10 mouse cellular contexts compared by ENCODE assay signal in genomic region chr11:102643891-102644382, GRCm38 (mm10). TPM values are rescaled to one million over a fixed set of nuclear protein-coding genes. Genes with fewer than 3 reads are reported as not detected.
DNase-seq lines count a peak whose midpoint lies in the region; ATAC-seq lines count a peak whose summit lies in the region.
"Had no signal": no experiment of that assay in that cellular context is flagged by ENCODE, and none has a peak within 500 bp of the region (broad histone marks: within the 10 kb centered on the region; RNA-seq: fewer than 3 reads in every experiment).

No protein-coding gene starts in this region.

- H3K9me3 ChIP-seq in limb, embryonic 12.5 days, result no peaks in the 10 kb centered on the region
- H3K9me3 ChIP-seq in limb, embryonic 10.5 days (replicated peaks), result no peaks in the 10 kb centered on the region
- no peaks in the 10 kb centered on the region for H3K9me3 ChIP-seq in forebrain, embryonic 15.5 days
- no peaks in the 10 kb centered on the region for H3K9me3 ChIP-seq in liver, embryonic 11.5 days (ENCODE audit: control insufficient read depth, low read length)

- peaks cover 12% of the 10 kb centered on the region for H3K4me1 ChIP-seq in limb, embryonic 12.5 days (replicated peaks)
- peaks cover 19% of the 10 kb centered on the region for H3K4me1 ChIP-seq in limb, embryonic 10.5 days
- H3K4me1 ChIP-seq in forebrain, embryonic 15.5 days, result 0 out of 2 replicates have a peak, but pooled peaks cover 3% of the 10 kb centered on the region
- H3K4me1 ChIP-seq in liver, embryonic 11.5 days (replicated peaks; ENCODE audit: control insufficient read depth, insufficient read depth, low read length), result no peaks in the 10 kb centered on the region

- H3K27me3 ChIP-seq in limb, embryonic 12.5 days, result no peaks in the 10 kb centered on the region
- no peaks in the 10 kb centered on the region for H3K27me3 ChIP-seq in limb, embryonic 10.5 days (ENCODE audit: low read depth, poor library complexity, severe bottlenecking)
- H3K27me3 ChIP-seq in forebrain, embryonic 15.5 days, result no peaks in the 10 kb centered on the region
- no peaks in the 10 kb centered on the region; the same call in none of the 2 replicates for H3K27me3 ChIP-seq in liver, embryonic 11.5 days (replicated peaks; ENCODE audit: control insufficient read depth, insufficient read depth, low read length)

- H3K27ac ChIP-seq in limb, embryonic 12.5 days, result 0 out of 2 replicates have a peak overlapping the region, but pooled peaks have one; percentile 29
- H3K27ac ChIP-seq in limb, embryonic 10.5 days, result no peak overlapping the region
- no peak overlapping the region for H3K27ac ChIP-seq in forebrain, embryonic 15.5 days (replicated peaks)
- H3K27ac ChIP-seq in liver, embryonic 11.5 days (ENCODE audit: low read depth, low read length), result no peak overlapping the region

- H3K36me3 ChIP-seq in limb, embryonic 12.5 days, result no peaks in the 10 kb centered on the region
- H3K36me3 ChIP-seq in limb, embryonic 10.5 days, result no peaks in the 10 kb centered on the region
- no peaks in the 10 kb centered on the region for H3K36me3 ChIP-seq in forebrain, embryonic 15.5 days
- no peaks in the 10 kb centered on the region for H3K36me3 ChIP-seq in liver, embryonic 11.5 days (ENCODE audit: control insufficient read depth, insufficient read depth, low read length)

- 50% methylated on average over 10 of the region's 10 CpGs for WGBS in limb, embryonic 12.5 days
- WGBS in limb, embryonic 10.5 days, result 52% methylated on average over 10 of the region's 10 CpGs
- 74% methylated on average over 10 of the region's 10 CpGs for WGBS in forebrain, embryonic 15.5 days
- WGBS in liver, embryonic 11.5 days, result 33% methylated on average over 10 of the region's 10 CpGs

- H3K4me2 ChIP-seq in limb, embryonic 12.5 days, result no peak overlapping the region
- no peak overlapping the region for H3K4me2 ChIP-seq in forebrain, embryonic 15.5 days (replicated peaks)
- H3K4me2 ChIP-seq in liver, embryonic 11.5 days, result no peak overlapping the region

- ATAC-seq in limb, embryonic 12.5 days (ENCODE audit: insufficient number of reproducible peaks, insufficient read depth, low FRiP score, low TSS enrichment, low read depth), result no peak
- ATAC-seq in forebrain, embryonic 15.5 days (replicated peaks), result no peak
- ATAC-seq in liver, embryonic 11.5 days (replicated peaks; ENCODE audit: low FRiP score), result no peak

- DNase-seq in limb, embryonic 10.5 days (ENCODE audit: low spot score), result no peak
- DNase-seq in gastrocnemius, postnatal 10 days, result peak; percentile 20
- peak; percentile 33 for DNase-seq in kidney, postnatal 14 days
- DNase-seq in urinary bladder, postnatal 14 days (ENCODE audit: low spot score), result peak; percentile 76
- no peak for DNase-seq in spleen, adult 12 weeks (ENCODE audit: low spot score)
- DNase-seq in liver, embryonic 11.5 days (ENCODE audit: low spot score), result no peak
- DNase-seq: right cerebral cortex, adult 18-20 months had no signal

- H3K9ac ChIP-seq in limb, embryonic 12.5 days (replicated peaks), result no peak overlapping the region
- H3K9ac ChIP-seq in forebrain, embryonic 15.5 days (replicated peaks), result no peak overlapping the region
- no peak overlapping the region for H3K9ac ChIP-seq in liver, embryonic 11.5 days (ENCODE audit: low read depth, low read length)

- no peak overlapping the region for H3K4me3 ChIP-seq in limb, embryonic 12.5 days (replicated peaks)
- no peak overlapping the region for H3K4me3 ChIP-seq in limb, embryonic 10.5 days
- no peak overlapping the region for H3K4me3 ChIP-seq in forebrain, embryonic 15.5 days
- H3K4me3 ChIP-seq in liver, embryonic 11.5 days (ENCODE audit: low read depth, low read length), result no peak overlapping the region

RNA-seq across cellular contexts. Expression of gene Meioc, which starts 19.6 kb away (rescaled TPM):
- polyA plus RNA-seq in limb, embryonic 12.5 days (2016; fragmentation: Nextera tagmentation; extraction: Ambion mirVana), result 0.98 and 1.3 TPM in 2 replicates
- polyA plus RNA-seq in limb, embryonic 10.5 days (2016; fragmentation: Nextera tagmentation; extraction: Ambion mirVana), result 0.14 and 0.55 TPM in 2 replicates
- total RNA-seq in gastrocnemius, postnatal 10 days (2021), result not detected
- 0.08 and 0.10 TPM in 2 replicates for polyA plus RNA-seq in forebrain, embryonic 15.5 days (2015; fragmentation: Nextera tagmentation; extraction: Ambion mirVana)
- polyA plus RNA-seq in liver, embryonic 11.5 days (2014; fragmentation: Nextera tagmentation; extraction: Ambion mirVana), result 0.25 and 0.36 TPM in 2 replicates
- total RNA-seq: liver, adult 2 months had no signal
- polyA plus RNA-seq: liver, adult 2 months had no signal

RNA-seq across cellular contexts. Expression of gene Fzd2, which starts 39.7 kb away (rescaled TPM):
- 77.9 and 82.7 TPM in 2 replicates for polyA plus RNA-seq in limb, embryonic 12.5 days (2016; fragmentation: Nextera tagmentation; extraction: Ambion mirVana)
- 54.8 and 59.8 TPM in 2 replicates for polyA plus RNA-seq in limb, embryonic 10.5 days (2016; fragmentation: Nextera tagmentation; extraction: Ambion mirVana)
- 10 to 100 TPM in 1 of 2 experiments, 1 to 10 TPM in 1; 8.0 to 12.5 TPM for total RNA-seq in gastrocnemius, postnatal 10 days (2021)
- polyA plus RNA-seq in forebrain, embryonic 15.5 days (2015; fragmentation: Nextera tagmentation; extraction: Ambion mirVana), result 18.4 and 20.3 TPM in 2 replicates
- polyA plus RNA-seq in liver, embryonic 11.5 days (2014; fragmentation: Nextera tagmentation; extraction: Ambion mirVana), result 8.4 and 9.0 TPM in 2 replicates

RNA-seq across cellular contexts. Expression of gene Ccdc43, which starts 53.6 kb away (rescaled TPM):
- polyA plus RNA-seq in limb, embryonic 12.5 days (2016; fragmentation: Nextera tagmentation; extraction: Ambion mirVana), result 52.4 and 54.9 TPM in 2 replicates
- polyA plus RNA-seq in limb, embryonic 10.5 days (2016; fragmentation: Nextera tagmentation; extraction: Ambion mirVana), result 55.4 and 57.1 TPM in 2 replicates
- 10 to 100 TPM; 81.8 to 88.6 TPM for total RNA-seq in gastrocnemius, postnatal 10 days (2021)
- 44.9 and 48.3 TPM in 2 replicates for polyA plus RNA-seq in forebrain, embryonic 15.5 days (2015; fragmentation: Nextera tagmentation; extraction: Ambion mirVana)
- 39.9 and 42.5 TPM in 2 replicates for polyA plus RNA-seq in liver, embryonic 11.5 days (2014; fragmentation: Nextera tagmentation; extraction: Ambion mirVana)

Comparison
In these comparisons a context has a peak if more than half of its experiments do, and no peak if none do; other contexts are left out.
1. DNase-seq: peak in gastrocnemius, postnatal 10 days (single experiment), kidney, postnatal 14 days (single experiment) and urinary bladder, postnatal 14 days (single experiment); none in limb, embryonic 10.5 days (single experiment), spleen, adult 12 weeks (single experiment) and liver, embryonic 11.5 days (single experiment).